Mouse (Mus musculus) erythroid progenitor cell, adult 5-6 weeks (primary cell): Measurements from ENCODE around the gene Etfb. TPM values are rescaled to one million over a fixed set of nuclear protein-coding genes. Genes with fewer than 3 reads are reported as not detected.
"Not testable (repeated sequence)": the region's sequence is repeated elsewhere in the genome, so short reads cannot be mapped to it uniquely, and the experiment has no call there.

Source experiments
- ATAC-seq: replicated peaks from 2 replicates; pipeline ENCODE4 v1.8.0; 2016; ENCODE audit warnings: moderate number of reproducible peaks, mild to moderate bottlenecking, moderate TSS enrichment, inconsistent platforms; ENCODE audit not compliant: poor library complexity, low FRiP score, severe bottlenecking
- total RNA-seq, 2 experiments: library from RNA; stranded (forward) in 1 of 2; stranded (reverse) in 1 of 2; fragments of 150-400 nt in 1 of 2; fragments of 186-747, 209-891 nt in 1 of 2; gene quantifications; 2 replicates each; pipeline versions ENCODE4 v1.2.3 to v1.2.4; 2015 to 2017; ENCODE audit warnings: low replicate concordance in 2 of 2

The Etfb gene
- total RNA-seq (2015; ENCODE audit: low replicate concordance): 46.5 and 102 TPM in 2 replicates
- 70.3 and 109 TPM in 2 replicates for total RNA-seq (2017; ENCODE audit: low replicate concordance)

DNA sequence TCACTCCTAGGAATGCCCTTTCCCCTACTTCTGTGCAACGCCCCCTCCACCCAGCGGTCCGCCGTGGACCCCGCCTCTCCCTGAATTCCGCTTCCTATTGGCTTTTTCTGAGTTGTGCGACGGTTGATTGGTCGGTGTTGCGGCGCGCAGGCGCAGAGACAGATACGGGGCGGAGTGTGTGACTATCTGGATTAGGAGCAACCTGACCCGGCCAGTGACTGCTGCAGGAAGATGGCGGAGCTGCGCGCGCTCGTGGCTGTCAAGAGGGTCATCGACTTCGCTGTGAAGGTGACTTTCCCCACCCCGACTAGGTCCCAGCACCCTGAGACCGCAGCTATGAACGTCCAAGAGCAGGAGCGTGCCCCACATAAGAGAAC is at the start of gene Etfb, which contains the start of gene Gm45233:
Etfb (plus strand) TSS at position 167 of the 377 bp plus-strand sequence.
Gm45233 (plus strand) TSS at position 212 of the 377 bp plus-strand sequence.
- ATAC-seq: peak; percentile 96

DNA sequence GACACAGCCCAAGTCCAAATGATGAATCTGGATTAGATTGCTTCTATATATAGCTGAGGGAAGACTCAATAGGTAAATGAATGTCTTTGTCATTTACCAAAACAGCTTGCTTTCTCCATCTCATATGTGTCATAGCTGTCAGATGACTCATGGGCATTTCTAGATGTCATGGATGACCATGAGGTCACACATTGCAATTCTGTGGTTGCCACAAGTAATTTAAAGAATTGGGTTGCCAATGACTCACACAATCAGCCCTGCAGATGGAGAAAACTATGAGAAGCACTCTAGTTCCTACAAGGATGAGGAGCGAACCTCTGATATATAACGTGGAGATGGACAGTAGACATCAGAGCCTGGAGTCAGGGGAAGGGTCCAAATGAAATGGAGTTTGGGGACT is 44.4 kb upstream of the Etfb start:
- no peak for ATAC-seq

DNA sequence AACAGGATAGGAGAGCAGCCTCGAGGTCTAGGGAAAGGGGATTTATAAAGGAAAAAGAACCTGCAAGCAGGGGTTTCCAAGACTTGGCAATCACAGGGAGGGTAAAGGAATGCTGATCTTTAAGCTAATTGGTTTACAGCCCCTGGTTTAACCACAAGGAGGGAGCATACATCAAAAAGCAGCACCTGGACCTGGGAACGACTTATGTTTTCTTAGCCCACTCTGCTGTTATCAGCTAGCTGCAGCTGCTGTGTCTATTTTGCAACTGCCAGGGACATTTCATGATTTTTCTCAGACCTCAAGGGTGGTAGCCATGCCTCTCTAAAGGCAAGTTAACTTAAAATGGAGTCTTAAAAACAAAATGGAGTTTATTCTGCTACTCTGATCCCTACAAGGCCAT is 41.2 kb upstream of the Etfb start:
- ATAC-seq: no peak

- ATAC-seq: no peak
Measured at GRCm38 (mm10) chr7:43407573-43407972, 36.3 kb upstream of the Etfb start.

GRCm38 (mm10) chr7:43408131-43408553 is 35.7 kb upstream of the Etfb start, which contains the start of gene Siglecg:
Gene Siglecg, plus strand, starts transcription at chr7:43408204.
- no peak for ATAC-seq

DNA sequence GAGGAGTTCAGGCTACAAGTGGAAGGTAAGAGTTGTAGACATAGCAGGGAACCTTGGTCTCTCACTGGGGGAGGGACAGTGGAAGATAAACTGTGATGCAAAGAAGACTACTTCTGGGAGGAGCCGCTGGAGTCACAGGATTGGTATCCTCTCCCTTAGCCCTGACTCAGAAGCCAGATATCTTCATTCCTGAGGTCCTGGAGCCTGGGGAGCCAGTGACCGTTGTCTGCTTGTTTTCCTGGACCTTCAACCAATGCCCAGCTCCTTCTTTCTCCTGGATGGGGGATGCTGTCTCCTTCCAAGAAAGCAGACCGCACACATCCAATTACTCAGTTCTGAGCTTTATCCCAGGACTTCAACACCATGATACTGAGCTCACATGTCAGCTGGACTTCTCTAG is 34.8 kb upstream of the Etfb start:
- ATAC-seq: no peak

GRCm38 (mm10) chr7:43411724-43412123 is 32.2 kb upstream of the Etfb start:
- ATAC-seq: not testable (repeated sequence)

GRCm38 (mm10) chr7:43417298-43417697 is 26.6 kb upstream of the Etfb start:
- no peak for ATAC-seq

DNA sequence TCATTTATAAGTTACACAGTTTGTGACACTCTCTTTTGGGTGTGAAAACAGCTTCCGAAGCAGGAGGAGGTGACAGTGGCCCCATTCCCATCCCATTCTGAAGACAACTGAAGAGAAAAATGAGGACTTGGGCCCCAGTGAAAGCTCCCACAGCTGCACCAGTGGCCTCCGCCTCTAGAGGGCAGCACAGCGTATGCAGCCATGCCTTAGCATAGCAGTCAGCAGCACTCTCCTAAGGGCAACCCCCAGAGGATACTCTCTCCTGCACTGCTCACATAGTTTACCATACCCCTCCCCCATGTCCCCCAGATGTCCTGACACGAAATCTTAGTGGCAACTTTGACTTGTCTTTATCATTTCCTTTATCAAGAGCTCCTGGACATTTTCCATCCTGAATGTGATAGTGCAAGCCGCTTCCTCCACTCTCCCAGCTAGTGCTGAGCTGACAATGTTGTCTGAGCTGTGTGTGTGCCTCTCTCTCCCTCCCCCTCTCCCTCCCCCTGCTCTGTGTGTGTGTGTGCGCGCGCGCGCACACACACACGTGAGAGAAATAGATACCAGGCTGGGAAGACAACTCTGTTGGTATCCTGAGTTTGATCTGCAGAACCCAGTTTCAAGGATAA is 20.8 kb upstream of the Etfb start:
- 0 out of 2 replicates have a peak, but pooled peaks have one; percentile 63 for ATAC-seq

GRCm38 (mm10) chr7:43423991-43424625 is 19.8 kb upstream of the Etfb start:
- no peak for ATAC-seq

GRCm38 (mm10) chr7:43427406-43427805 is 16.5 kb upstream of the Etfb start, which contains the start of gene Lim2:
Gene Lim2, plus strand, starts transcription at chr7:43427670.
- ATAC-seq: no peak

DNA sequence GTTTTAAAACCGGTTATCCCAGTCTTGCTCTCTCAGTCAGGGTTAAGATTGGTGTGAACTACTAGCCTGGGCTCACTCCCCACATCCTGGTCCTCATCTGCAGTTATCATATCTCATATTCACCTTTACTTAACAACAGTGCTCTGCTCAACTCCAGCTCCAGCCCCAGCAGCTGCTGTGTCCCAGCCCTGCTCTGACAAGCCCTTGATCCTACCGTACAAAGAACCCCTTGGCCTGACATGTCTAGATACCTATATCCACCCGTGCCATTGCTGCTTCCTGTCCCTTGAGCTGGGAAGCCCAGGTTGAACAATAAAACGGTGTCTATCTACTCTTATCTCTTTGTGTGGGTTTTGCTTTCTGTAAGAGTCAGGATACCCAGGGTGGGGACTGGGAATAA is 14.4 kb upstream of the Etfb start:
- no peak for ATAC-seq

- no peak for ATAC-seq
Measured at GRCm38 (mm10) chr7:43432891-43433290, 11.0 kb upstream of the Etfb start.

- no peak for ATAC-seq
Measured at GRCm38 (mm10) chr7:43434676-43435075, 9.2 kb upstream of the Etfb start.

DNA sequence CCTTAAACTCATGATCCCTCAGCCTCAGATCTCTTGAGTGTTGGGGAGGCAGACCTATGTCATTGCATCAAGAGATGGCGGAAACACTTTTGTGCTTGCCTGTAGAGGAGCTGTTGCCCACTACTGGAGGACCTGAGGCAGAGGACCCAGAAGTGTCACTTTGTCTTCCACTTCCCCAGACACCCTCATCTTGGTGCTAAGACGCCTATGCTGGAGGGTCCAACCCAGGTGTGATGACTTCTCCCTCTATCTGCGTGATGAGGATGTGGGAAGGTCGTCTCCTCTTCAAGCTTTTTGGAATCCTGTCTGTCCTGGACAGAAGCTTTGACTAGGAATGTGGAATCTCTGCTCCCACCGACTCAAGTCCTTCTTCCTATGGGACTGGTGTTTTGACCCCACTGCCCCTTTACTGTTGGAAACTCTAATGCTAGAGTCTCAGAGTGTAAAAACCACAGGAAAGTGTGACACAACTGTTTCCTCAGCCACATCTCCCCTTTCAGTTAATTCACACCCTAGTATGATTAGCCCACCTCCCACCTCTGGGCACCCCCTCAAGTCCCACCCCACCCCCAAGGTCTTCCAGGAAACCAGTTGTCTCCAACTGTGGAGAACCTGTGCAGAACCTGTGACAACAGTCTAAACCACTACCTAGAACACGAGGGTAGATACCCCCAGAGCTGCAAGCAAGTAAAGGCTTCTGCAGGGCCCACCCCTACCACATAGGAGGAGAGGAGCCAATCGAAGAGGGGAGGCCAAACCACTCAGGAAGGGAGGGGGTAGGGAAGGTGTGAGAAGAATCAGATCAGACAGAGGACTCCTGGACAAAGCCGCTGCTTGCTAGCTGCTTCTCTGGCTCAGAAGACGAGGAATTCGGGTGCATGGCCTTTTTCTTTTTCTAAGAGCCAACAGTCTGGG is 7.3 kb upstream of the Etfb start, which contains the start of gene Nkg7:
Nkg7 (plus strand) TSS at position 733 of the 915 bp plus-strand sequence.
- no peak for ATAC-seq

DNA sequence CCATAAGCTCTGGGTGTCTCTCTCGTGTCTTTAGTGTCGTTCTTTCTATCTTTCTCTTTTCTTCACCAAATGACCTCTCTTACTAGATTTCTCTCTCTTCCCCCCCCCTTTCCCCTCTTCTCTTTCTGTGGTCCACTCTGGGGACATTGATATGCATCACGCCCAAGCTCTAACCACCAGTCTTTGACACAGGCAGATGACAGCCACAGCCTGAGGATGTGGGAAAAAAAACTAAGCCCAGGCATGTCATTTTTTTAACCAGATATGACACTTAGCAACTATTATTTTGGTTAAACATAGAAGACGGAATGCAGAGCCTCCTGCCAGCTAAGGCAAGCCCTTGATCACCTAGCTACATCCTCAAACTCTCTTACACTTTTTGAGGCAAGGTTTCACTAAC is 5.3 kb upstream of the Etfb start:
- ATAC-seq: no peak

DNA sequence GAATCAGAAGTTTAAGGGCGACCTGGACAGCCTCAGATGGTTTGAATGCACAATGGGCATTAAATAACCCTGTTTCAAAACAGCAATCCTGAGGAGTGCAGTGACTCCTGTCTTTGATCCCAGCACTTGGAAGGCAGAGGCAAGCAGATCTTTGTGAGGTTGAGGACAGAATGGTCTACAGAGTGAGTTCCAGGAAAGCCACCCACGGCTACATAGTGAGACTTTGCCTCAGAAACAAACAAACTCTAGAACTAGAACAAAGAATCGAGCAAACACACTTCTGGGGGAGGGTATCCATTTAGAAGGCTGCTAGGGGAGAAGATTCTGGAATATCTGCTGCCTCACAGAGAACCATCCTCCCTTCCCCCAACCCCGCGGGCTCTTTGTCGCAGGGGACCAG is 3.4 kb upstream of the Etfb start, which contains the start of gene Cldnd2:
Cldnd2 (plus strand) TSS at position 301 of the 400 bp plus-strand sequence.
- ATAC-seq: no peak

- ATAC-seq: no peak
Measured at GRCm38 (mm10) chr7:43441071-43441470, 2.8 kb upstream of the Etfb start.

GRCm38 (mm10) chr7:43442684-43443083 is 1.2 kb upstream of the Etfb start:
- ATAC-seq: no peak
